Mouse (Mus musculus) right cerebral cortex, postnatal 4 days (tissue): ENCODE data around the gene Bnip1.

ENCODE experiments used
- DNase-seq: peaks from one replicate; pipeline ENCODE4 v3.0.0-alpha.2; 2022

The Bnip1 gene

DNA sequence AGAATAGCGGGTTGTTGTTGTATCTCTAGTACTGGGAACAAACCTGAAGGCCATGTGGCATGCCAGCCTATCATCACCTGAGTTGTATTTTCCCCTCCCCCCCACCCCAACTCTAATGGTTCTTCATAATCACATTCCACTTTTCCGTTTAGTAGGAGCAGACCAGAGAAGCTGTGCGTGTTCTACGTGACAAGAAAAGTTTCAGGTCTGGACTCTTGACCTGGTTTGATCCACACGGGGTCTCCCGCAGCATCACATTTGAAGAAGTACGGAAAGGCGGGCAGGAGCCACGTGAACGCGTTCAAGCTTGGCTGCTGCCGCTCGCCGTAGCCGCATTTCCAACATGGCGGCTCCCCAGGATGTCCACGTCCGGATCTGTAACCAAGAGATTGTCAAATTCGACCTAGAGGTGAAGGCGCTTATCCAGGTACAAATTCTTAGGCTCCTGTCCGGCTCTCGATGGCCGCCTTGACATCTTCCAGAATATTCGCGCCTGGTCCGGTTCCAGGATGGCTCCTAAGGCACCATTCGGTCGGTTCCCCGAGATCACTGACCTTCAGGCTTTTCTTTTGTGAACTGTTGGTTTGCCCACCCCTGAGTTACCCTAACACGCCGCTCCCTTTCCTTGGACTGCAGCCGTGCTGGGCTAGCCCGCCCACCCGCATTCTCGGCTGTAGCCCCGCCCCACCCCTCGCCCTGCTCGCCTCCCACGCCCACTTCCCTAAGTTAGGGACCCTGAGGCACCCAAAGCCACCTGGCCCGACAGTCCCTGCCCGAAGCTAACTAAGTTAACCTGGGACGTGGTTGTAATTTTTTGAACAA is at the start of gene Bnip1:
TSS of gene Bnip1 (plus strand) at position 317 of the 822 bp plus-strand sequence.
- peak; percentile 79 for DNase-seq

DNA sequence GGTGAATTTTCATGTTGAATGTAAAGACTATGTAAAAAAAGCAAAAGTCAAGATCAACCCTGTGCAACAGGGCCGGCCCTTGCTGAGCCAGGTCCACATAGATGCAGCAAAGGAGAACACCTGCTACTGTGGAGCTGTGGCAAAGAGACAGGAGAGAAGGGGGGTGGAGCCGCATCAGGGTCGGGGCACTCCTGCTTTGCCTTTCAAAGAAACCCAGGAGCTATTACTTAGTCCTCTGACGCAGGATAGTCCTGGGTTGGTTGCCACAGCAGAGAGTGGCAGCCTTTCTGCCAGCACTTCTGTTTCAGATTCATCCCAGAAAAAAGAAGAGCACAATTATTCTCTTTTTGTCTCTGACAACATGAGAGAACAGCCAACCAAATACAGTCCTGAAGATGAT is 38.3 kb upstream of the Bnip1 start:
- DNase-seq: no peak

DNA sequence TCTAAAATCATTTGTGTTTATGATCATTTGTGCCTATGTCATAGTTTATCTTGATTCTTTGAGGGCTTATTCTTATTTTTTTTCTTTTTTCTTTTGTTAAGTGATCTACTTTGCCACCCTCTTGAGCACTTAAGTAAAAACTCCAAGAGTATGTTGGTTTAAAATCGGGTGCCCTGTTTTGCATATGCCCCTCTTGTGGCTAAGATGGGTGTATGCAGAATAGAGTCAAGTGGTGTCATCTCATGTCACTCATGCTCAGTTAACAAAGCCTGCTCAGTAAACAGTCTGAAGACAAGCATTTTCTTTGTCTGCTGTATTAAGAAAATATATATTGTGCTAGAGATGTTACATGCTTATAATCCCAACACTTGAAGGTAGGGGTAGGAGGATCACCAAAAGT is 37.6 kb upstream of the Bnip1 start:
- no peak for DNase-seq

DNA sequence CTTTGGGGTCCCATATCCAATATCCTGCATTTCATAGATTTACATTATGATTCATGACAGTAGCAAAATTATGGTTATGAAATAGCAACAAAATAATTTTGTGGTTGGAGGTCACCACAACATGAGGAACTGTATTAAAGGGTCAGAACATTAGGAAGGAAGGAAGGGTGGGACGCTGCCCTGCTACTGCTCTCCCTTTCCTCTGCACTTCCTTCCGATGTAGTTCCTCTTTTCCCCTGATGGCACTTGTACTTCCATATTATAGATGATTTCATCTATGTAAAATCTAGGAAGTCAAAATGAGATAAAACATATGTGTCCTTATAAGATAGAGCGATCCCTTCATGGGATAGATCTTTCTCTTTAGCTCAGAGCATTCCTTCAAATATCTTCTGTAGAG is 30.9 kb upstream of the Bnip1 start:
- no peak for DNase-seq

DNA sequence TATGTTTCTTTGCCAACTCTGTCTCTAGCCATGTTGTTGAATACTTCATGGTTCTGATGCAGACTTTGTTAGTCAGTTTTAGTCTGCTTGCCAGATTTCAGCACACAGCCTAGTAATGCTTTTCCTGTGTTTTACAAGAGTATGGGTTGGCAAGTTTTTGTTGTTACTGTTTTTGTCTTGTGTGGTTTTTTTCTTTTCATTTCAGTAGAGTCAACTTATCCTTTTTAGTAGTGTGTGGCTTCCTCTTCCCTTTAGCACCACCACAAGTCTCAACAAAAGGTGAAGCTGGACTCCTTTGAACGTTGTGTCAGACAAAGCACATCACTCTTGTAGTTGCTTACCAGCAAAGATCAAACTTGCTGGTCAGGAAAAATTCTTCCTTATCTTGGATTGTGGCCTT is 28.6 kb upstream of the Bnip1 start:
- DNase-seq: no peak

DNA sequence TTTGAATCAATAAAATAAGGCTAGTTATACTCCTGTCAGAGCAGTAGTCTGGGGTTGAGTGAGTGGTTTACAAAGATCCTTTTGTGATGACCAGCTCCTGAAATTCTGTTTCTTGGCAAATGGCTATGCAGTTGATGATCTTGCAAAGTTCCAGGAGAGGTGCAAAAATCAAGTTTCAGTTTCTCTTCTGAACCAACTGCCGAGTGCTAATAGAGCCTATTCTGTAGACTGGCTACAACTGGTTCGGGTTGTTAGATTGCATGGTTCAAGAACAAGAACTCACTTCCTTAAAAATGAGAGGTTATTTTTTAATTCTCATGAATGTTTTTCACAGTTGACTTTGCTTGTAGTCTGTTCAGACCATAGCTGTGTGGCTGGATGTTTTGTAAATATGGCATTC is 27.4 kb upstream of the Bnip1 start:
- no peak for DNase-seq

DNA sequence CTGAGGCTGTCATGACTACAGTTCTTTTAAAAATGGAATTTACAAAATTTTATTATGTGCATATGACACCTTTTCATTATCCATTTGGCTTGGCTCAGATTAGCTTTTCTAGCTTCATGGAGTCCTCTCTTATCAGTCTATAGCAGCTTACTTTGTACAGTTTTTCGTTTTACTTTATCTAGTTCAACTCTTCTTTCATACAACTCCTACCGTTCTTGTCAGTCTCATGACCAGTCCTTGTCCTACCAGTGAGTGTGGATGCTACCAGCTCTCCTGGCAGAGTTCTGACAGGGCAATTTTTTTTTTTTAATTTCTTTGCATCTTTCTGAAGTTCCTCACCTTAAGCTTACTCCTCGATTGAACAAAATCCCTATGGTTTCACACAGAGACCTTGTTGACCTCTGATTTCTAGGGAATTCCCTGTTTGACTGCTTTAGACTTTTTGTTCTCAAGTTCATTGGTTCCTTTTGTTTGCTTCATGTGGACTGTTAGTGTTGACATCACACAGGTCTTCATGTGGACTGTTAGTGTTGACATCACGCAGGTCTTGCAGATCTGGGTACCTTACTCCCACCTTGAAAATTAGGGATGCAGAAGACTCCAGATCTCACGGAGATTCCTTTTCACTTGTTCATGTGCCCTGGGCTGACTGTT is 13.6 kb upstream of the Bnip1 start:
- no peak for DNase-seq

DNA sequence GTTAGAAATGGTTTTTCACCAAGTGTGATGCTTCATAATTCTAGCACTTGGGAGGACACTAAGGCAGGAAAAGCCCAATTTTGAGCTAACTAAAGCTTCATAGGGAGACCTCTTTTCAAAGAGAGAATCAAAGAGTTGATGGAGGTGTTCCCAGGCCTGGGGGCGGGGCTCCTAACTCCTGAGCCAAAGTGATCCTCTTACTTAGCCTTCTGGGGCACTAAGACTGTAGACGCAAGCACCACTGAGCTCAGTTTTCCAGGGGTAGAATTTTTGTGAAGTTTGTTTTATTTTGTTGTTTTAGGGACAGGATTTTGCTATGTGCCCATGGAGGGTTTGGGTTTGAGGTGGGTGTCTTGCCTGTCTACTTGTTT is 13.1 kb upstream of the Bnip1 start:
- no peak for DNase-seq

DNA sequence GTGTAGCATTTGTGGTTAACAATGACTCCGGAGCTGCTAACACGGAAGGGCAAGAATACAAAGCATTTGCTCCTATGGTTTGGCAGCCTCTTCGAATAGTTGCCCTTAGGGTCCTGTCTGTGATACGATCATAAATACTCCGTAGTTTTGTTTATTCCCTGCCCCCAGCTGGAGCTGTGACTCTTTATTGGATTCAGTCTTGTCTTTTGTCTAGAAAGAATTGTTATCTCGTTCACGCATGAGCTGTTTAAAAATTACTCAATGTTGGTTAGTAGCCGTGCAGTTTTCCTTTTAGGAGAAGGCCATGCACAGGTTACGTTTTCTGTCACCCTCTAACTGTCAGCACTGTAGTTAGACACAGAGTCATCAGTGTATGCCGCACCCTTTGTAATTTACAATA is 4.7 kb upstream of the Bnip1 start:
- no peak for DNase-seq

DNA sequence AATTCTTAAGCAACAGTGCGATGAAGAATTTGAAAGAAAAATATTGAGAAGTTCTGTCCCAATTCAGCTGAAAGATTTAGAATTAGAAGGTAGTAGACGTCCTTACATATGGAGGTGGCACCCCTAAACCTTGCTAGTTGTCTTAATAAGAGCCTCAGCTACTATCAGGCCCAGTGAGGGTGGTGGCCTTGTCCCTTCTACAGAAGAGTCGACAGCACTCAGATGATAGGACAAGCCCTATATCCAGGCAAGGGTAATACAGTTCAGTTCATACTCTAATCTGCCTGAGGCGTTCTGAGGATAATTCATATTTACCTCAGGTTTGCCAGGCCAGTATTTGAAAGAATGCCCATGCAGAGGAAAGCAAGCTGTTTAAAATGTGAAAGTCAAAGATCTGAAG is 2.9 kb upstream of the Bnip1 start:
- DNase-seq: no peak

DNA sequence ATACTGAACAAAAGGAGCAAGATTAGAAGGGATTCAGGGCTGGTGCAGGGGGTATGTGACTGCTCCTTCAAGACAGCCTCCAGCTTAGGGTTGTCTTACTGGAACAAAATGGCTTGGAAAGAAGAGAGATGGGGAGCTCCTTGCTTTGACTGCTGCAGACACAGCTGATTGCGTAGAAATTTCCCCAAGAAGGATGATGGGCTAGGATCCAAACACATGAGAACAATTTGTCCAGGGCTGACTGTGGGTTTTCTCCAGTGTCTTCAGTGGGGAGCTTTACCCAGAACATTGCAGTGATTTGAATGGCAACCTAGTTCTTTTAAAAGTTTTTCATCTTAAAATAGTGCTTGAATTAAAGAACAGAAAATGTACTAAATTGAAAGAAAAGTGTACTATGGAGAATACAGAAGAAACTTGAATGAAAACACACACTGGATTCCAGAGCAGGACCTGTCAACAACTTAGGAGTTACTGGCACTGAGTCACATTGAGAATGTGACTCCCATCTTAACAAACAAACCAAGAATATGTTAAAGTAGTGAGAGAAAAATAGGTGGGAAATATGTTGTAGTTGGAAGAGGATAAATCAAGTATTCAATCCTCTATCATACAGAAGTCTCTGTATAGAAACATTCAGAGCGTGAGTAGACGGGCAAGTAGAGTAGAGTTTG is 2.3 kb upstream of the Bnip1 start:
- no peak for DNase-seq

DNA sequence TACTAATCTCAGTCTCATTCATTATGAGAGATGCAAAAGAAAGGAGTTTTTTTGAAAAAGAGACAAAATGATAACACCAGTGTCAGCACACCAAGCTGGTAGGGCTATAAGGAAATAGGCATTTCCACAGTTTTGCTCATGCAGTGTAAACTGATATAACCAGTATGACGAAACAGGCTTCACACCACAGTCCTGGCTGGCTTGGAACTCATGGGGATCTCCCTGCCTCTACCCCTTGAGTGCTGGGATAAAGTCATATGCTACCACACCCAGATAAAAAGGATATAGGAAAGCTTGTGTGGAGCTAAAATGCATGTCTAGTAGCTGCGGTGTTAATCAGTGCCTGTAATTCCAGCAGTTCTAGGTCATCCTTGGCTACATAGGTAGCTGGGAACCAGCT is 1.4 kb upstream of the Bnip1 start:
- DNase-seq: no peak

DNA sequence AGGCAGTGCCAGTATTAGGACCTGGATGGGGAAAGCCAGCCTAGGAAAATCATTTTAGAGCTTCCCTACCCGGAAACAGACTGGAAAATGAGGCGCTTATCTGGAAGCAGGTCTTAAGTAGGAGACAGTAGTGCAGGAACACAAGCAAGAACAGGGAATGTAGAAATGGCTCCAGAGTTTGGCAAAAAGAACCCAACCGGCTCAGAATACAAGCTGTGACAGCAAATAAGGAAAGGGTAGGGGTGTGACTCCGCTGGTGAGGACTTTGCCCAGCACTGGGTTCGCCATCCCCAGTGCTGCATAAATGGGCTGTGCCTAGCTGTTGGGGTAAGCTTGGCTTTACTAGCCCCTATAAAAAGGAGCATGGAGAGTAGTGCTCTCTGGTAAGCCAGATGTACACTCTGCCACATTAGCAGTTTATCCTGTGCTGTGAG is 761 bp downstream of the Bnip1 start:
- DNase-seq: no peak

DNA sequence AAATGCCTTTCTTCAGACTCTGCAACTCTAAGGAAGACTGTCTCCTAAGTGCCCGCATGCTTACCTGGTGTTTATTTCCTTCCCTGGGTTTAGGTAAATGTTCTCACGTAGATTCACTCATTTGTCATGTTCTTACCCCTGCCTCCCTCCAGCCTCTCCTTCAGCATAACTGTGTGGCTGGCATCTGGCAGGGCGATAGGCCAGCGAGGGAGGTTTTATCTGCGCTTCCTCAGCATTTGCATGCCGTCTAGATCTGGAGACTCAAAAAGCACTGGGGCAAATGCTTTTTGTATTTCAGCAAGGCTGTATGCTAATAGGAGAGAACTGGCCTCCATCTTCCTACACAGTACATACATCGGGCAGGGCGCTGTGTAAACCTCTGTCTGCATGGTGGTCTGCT is 3.7 kb downstream of the Bnip1 start:
- no peak for DNase-seq

DNA sequence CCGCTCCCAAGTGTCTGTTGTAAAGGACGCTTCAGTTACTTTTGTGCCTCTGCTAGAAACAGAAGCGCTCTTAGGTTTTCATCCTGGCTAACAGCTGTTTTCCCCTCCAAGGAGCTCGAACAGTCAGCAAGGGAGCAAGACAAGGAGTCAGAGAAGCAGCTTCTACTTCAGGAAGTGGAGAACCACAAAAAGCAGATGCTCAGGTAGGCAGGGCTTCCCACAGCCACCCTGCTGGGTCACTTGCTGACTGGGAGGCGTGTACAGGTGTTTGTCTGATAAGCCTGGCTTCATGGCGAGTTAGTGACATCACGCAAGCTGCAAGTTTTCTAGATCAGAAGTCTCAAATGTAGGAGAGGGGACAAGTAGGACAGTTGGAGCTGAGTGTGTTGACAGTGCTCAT is 5.7 kb downstream of the Bnip1 start:
- DNase-seq: no peak

DNA sequence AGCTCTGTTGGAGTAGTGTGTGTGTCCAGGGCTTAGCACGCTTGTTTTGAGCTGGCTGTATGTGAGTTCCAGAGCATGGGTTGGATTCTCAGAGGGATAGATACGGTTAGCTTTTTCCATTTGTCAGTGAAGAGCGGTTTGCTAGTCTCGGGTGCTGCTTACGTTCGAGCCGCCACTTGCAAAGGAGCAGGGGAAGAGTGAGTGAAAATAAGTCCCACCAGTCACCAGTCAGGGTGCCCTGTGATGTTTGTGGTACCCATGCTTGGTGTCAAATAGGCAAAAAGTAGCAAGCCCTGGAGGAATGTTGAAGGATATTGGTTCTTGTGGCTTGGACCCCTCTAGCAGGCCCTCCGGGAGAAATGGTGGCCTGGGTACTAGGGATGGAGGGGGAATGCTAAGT is 8.1 kb downstream of the Bnip1 start:
- no peak for DNase-seq

DNA sequence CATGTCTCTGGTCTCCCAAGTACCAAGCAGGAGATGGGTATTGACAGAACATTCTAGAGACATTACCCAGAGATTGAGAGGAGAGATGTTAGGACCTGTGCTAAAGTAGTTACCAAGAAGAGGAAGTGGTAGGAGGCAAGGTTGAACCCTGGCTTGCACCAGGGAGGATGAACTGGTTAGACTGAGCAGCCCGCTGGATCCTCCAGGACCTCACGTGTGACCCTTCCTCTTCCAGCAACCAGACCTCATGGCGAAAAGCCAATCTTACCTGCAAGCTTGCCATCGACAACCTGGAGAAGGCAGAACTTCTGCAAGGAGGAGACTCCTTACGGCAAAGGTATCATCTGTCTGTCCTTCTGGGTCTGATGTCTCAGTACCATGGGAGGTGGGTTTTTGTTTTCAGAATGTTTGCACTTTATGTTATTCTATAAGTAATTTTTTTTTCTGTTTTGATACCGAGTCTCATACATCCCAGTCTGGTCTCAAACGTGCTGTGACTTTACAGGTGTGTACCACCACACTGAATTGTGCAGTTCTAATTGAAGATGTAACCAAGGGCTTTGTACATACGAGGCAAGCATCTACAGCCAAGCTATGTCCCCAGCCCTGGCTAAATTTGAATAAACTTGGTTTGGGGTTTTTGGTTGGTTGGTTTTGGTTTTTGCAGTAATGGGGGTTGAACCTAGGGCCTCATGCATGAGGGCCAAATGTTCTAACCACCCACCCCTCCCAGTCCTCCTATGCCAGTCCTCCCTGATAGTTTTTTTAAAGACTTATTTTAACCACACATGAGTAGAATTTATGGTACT is 8.8 kb downstream of the Bnip1 start:
- no peak for DNase-seq

DNA sequence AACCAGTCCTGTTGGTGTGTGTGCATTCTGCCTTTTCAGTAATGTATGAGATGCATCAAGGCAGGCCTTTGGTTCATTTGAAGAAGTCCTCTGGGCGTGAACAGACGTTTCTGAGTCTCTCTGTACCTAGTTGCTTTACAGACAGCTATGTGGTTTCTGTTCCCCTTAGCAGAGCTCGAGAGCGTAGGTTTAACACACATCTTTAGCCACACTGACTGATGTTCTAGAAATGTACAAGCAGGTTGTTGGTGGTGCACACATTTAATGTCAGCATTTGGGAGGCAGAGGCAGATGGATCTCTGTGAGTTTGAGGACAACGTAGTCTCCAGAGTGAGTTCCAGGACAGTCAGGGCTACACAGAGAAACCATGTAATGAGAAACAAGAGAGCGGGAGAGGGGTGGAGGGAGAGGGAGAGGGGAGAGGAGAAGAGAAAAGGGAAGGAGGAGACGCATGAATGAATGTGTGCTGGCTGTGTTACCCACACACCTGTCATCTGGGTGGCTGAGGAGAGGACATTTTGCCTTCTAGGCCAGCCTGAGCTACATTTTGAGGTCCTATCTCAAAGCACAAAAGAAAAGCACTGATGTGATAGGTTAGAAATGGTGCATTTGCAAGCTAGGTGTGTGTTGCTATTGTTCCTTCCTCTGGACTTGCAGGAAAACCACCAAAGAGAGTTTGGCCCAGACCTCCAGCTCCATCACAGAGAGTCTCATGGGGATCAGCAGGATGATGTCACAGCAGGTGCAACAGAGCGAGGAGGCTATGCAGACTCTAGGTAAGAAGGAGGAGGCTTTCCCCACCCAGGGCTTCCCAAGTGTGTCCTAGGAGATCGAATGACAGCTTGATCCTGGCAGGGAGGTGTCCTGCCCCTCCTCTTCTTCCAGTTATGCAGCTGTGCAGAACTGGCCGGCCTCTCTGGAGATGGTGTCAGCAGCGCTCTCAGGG is 9.7 kb downstream of the Bnip1 start:
- DNase-seq: no peak

DNA sequence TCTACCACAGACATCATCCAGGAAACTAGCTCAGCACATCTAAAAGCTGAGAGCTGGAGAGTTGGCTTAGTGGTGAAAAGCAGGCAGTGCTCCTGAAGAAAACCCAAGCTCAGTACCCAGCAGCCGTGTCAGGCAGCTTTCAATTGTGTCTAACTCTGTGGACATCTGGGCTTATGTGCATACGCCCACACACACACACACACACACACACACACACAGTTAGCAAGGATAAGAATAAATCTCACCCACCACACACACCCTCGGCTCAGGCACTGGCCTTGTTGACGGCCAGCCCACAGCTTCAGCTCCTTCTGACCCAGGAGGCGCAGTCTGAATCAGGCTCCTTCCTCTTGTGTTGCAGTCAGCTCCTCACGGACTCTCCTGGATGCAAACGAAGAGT is 10.7 kb downstream of the Bnip1 start:
- no peak for DNase-seq

DNA sequence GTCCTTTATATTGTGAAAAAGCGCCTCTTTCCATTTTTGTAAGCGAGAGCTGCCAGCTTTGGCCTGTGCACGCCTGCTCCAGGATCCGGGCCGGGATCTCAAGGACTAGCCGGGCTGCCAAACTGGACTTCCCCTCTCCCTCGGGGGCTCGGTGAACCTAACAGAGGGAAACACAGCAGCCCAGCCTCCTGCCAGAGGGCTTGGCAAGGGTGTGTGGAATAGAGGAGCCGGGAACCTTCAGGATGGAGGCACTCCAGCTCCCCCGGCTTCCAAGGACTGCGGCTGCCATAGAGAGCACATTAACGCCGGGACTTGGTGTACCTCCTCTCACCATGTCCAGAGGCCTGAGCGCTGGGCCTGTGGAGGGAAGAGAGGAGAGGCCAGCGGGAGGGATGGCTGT is 11.2 kb downstream of the Bnip1 start:
- DNase-seq: no peak

DNA sequence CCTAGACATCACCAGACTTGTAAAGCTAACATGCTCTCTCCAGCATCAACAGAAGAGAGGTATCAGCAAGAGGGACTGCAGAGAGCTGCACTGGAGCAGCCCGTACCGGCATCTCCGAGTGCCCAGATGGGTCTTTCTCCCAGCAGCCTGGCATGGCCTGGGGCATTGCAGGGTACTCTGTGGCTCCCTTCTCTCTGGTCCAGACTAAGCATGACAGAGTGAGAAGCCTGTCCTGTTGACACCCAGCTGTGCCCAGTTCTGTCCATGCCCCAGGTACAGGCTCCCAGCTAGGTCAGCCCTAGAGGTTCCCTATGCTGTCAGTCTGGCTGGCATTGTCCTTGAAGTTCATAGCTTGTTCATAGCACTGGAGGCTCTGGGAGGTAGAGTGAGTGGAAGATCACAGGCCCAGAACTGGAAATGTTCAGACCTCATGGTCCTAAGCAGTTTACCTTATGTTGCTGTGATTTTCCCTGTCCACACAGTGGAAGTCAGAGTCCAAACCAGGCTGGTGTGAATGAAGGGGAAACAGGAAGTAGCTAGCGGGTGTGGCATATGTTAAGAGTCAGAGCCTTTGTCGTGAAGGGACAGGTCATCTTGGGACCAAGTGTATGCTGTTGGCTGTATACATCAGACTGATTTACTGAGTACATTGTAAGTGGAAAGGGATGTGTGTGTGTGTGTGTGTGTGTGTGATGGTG is 12.4 kb downstream of the Bnip1 start:
- DNase-seq: no peak

DNA sequence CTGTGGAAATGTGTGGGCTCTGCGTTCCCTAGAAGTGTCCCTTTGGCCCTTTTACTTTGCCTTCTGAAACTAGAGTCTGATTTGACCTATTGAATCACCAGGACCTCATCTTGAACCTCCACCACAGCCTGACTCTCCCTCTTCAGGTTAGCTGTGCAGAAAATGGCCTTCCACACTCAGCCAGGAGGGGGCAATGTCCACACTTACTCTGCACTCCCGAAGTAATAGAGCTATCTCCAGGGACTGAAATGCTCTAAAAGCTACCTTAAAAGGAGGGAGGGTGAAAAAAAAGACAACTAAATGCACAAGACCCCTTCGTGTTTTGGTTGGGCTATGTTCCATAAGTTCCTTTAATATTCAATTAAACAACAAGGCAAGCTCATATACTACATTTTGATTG is 13.9 kb downstream of the Bnip1 start:
- peak; percentile 66 for DNase-seq
